Mouse (Mus musculus): ENCODE results near the gene Lpar4.

GRCm38 (mm10) chrX:106897707-106898275 lies 22.6 kb upstream of the Lpar4 start:
- TF ChIP-seq CTCF (IDR thresholded peaks at IDR 0.05; ENCODE audit: borderline replicate concordance, extremely low read depth, insufficient read depth, insufficient read length) (no peak; the same call in 1 of the 2 replicates), POLR2A (IDR thresholded peaks at IDR 0.05; ENCODE audit: borderline replicate concordance, extremely low read depth, insufficient read depth, insufficient read length, poor library complexity, severe bottlenecking) (no peak)
